Mouse (Mus musculus) heart, postnatal 36 days (tissue): Measurements from ENCODE around the gene Klk1b1. TPM values are rescaled to one million over a fixed set of nuclear protein-coding genes. Genes with fewer than 3 reads are reported as not detected.
"Not testable (repeated sequence)": the region's sequence is repeated elsewhere in the genome, so short reads cannot be mapped to it uniquely, and the experiment has no call there.

Experiments used
- DNase-seq, 2 experiments: peaks; one replicate each; pipeline ENCODE4 v3.0.0; 2021 to 2022
- intact Hi-C: fragments of 180-260 bp; cut with DNase I; formaldehyde crosslinking; loops from one replicate; pipeline ENCODE4 v1.15.1; 2025
- total RNA-seq, 2 experiments: library from RNA; stranded (reverse); gene quantifications; 2 replicates each; pipeline ENCODE4 v1.2.3; 2021

Klk1b1 gene
- total RNA-seq, 2 experiments from 2014 or later: not detected

DNA sequence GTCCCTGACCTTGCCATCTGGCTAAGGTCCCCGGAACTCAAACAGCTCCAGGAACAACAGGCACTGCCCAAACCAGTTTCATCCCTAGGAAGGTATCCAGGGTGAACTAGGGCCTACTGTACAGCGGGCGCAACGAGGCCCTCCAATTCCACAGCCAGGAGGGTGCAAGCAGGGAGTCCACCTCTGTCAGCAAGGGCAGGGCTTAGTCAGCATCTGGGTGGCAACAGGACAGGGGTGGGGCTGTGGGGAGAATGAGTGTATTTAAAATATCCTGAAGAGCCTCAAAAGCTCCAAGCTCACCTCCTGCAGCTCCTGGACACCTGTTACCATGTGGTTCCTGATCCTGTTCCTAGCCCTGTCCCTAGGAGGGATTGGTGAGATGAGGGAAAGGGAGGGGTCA, 29.0 kb downstream of the Klk1b1 start, which contains the start of gene Klk1b11:
Klk1b11 (plus strand) TSS at position 301 of the 400 bp plus-strand sequence.
- DNase-seq, intact Hi-C loops: not testable (repeated sequence)

DNA sequence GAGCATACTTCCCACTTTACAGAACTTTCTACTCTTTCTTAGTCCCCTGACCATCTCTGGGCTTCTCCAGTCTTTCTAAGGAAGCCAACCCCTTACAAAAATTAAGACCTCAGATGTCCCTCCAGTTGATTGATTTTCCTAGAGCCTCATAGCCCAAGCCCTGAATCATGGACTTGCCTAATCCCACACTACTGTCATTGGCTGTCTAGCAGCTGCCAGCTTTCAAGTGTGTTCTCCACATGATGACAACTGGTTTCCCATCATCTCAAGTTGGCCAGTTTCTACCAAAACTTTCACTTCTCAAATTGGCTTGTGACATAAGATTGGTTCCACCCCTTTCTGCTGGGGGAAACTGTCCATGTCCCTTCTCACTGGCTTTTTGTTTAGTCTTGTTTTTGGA, 38.3 kb downstream of the Klk1b1 start:
- no peak for DNase-seq
- intact Hi-C loops: no loop called here

DNA sequence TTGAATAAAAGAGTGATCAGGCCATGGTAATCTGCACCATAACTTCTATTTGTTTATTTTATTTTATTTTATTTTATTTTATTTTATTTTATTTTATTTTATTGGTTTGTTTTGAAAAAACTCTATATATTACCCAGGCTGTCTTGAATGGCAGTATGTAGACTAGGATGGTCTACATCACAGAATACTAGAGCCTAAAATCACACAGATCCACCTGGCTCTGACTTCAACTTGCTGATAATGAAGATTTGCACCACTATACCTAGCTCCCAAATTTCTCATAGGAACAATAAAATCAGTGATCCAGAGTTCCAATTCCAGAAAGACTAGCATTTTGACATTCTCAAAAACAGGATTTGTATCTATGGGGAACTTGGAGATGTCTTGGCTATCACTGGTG, 45.3 kb downstream of the Klk1b1 start, which contains the start of gene Klk1b26:
Klk1b26 (plus strand) TSS at position 301 of the 400 bp plus-strand sequence.
- intact Hi-C loops, DNase-seq: not testable (repeated sequence)

DNA sequence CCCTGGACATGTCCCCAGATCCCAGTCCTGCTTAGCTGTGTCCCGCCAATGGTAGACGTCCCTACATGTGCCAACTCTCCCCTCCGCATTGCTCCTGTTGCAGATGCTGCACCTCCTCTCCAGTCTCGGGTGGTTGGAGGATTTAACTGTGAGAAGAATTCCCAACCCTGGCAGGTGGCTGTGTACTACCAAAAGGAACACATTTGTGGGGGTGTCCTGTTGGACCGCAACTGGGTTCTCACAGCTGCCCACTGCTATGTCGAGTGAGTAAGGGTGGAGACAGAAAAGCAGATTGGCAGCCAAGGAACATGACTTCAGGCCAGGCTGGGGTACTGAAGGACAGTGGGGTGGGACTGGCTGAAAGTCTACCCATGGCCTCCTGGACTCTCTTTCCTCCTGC, 48.1 kb downstream of the Klk1b1 start:
- intact Hi-C loops, DNase-seq: not testable (repeated sequence)

DNA sequence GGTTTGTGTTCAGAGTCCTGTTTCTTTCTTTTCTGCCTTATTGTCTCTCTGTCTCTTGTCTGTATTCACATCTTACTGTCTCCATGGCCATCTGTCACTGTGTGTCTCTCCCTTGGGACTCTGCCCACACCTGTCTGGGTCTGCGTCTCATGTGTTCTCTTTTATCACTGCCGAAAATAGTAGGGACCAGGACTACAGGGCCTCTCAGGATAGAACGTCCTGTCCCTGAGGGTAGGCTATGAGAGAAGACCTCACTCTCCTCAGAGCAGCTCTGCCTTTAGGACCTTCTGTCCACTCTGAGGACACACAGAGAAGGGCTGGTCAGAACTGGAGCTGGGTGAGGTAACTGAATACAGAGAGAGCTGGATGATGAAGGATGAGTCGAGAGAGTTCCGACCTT, 48.5 kb downstream of the Klk1b1 start:
- DNase-seq: no peak
- intact Hi-C loops: no loop called here

Other genes starting within 250 kb of the Klk1b1 start
- not detected for gene Klk12, start 197.9 kb upstream of the Klk1b1 start, total RNA-seq
- gene Klk11, start 192.1 kb upstream of the Klk1b1 start, total RNA-seq: under 1 TPM; 0.22 to 0.33 TPM
- gene Klk10, start 185.7 kb upstream of the Klk1b1 start, total RNA-seq: under 1 TPM; 0.19 to 0.36 TPM
- not detected for gene Klk9, start 174.9 kb upstream of the Klk1b1 start, total RNA-seq
- gene Klk8, start 169.2 kb upstream of the Klk1b1 start, total RNA-seq: 10 to 100 TPM; 10.4 to 12.2 TPM
- under 1 TPM in 1 of 2 experiments, not detected in 1; 0.19 TPM for gene Klk7, start 155.5 kb upstream of the Klk1b1 start, total RNA-seq
- not detected for gene Klk6, start 142.3 kb upstream of the Klk1b1 start, total RNA-seq
- gene Klk5, start 124.8 kb upstream of the Klk1b1 start, total RNA-seq: not detected
- not detected for gene Klk4, start 85.6 kb upstream of the Klk1b1 start, total RNA-seq
- gene Klk15, start 33.0 kb upstream of the Klk1b1 start, total RNA-seq: not detected
- gene Klk1b8, start 16.1 kb upstream of the Klk1b1 start, total RNA-seq: not detected
- gene Klk1b9, start 9.3 kb downstream of the Klk1b1 start, total RNA-seq: not detected
- gene Klk1b11, start 29.1 kb downstream of the Klk1b1 start, total RNA-seq: not detected
- gene Klk1b26, start 45.4 kb downstream of the Klk1b1 start, total RNA-seq: under 1 TPM; 0.38 to 0.72 TPM
- gene Klk1b27, start 85.5 kb downstream of the Klk1b1 start, total RNA-seq: not detected
- gene Klk1b21, start 135.6 kb downstream of the Klk1b1 start, total RNA-seq: not detected
- gene Klk1b22, start 145.9 kb downstream of the Klk1b1 start, total RNA-seq: not detected
- gene Klk1b16, start 170.0 kb downstream of the Klk1b1 start, total RNA-seq: not detected
- gene Klk1b24, start 221.5 kb downstream of the Klk1b1 start, total RNA-seq: not detected
- gene Klk1b3, start 231.4 kb downstream of the Klk1b1 start, total RNA-seq: not detected
- gene Klk1b4, start 240.7 kb downstream of the Klk1b1 start, total RNA-seq: not detected
- gene Klk1b5, start 249.2 kb downstream of the Klk1b1 start, total RNA-seq: not detected